17 mouse cellular contexts compared by ENCODE assay signal in the genomic region with DNA sequence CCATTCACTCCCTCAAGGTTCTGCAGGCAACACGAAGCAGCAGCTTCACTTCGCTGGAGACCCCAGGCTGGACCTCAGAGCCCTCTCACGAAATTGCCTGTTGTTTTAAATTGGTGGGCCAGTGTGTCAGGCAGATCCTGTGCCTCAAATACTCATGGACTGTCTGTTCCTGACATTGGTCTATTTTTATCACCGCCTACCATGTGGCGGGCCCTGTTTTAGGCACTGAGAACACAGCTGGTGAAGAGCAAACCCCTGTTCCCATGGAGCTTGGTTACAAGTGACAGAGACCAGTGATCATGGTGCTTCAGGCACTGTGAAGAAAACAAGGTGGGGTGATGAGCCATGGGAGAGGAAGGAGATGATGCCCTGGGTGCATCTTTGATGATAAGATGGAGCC.
DNase-seq lines count a peak whose midpoint lies in the region; ATAC-seq and TF ChIP-seq lines count a peak whose summit lies in the region.
"Had no signal": no experiment of that assay in that cellular context is flagged by ENCODE, and none has a peak within 500 bp of the region (broad histone marks: within the 10 kb centered on the region; RNA-seq: fewer than 3 reads in every experiment).

No protein-coding gene starts in this region.

- peak overlapping the region; percentile 68 for H3K27ac ChIP-seq in heart, postnatal 0 days (ENCODE audit: low read depth)
- no peak overlapping the region for H3K27ac ChIP-seq in intestine, embryonic 16.5 days (ENCODE audit: low read length)
- H3K27ac ChIP-seq: embryonic facial prominence, embryonic 12.5 days; hindbrain, embryonic 10.5 days; midbrain, embryonic 15.5 days had no signal

- H3K36me3 ChIP-seq in heart, postnatal 0 days (replicated peaks; ENCODE audit: control insufficient read depth, insufficient read depth, low read length), result peaks cover 7% of the 10 kb centered on the region; the same call in 1 of the 2 replicates
- H3K36me3 ChIP-seq in intestine, embryonic 16.5 days (ENCODE audit: control insufficient read depth, insufficient read depth, low read length), result no peaks in the 10 kb centered on the region
- H3K36me3 ChIP-seq: embryonic facial prominence, embryonic 12.5 days had no signal

- H3K4me1 ChIP-seq in heart, postnatal 0 days (ENCODE audit: control insufficient read depth, insufficient read depth), result no peaks in the 10 kb centered on the region; the same call in 1 of the 2 replicates
- no peaks in the 10 kb centered on the region for H3K4me1 ChIP-seq in intestine, embryonic 16.5 days (ENCODE audit: control insufficient read depth, insufficient read depth, low read length)
- H3K4me1 ChIP-seq: embryonic facial prominence, embryonic 12.5 days; hindbrain, embryonic 10.5 days; midbrain, embryonic 15.5 days had no signal

- no peak overlapping the region for H3K9ac ChIP-seq in heart, postnatal 0 days (replicated peaks; ENCODE audit: low read depth, low read length)
- H3K9ac ChIP-seq in intestine, embryonic 16.5 days (ENCODE audit: low read depth, low read length), result no peak overlapping the region
- H3K9ac ChIP-seq: embryonic facial prominence, embryonic 12.5 days; lung, embryonic 14.5 days; midbrain, embryonic 15.5 days had no signal

- no peak for TF ChIP-seq CTCF in heart, postnatal 0 days (IDR thresholded peaks at IDR 0.05; ENCODE audit: low read depth)

- DNase-seq in heart, adult 8-10 months (ENCODE audit: low spot score), result peak; percentile 14
- DNase-seq in heart, postnatal 4 days, result no peak
- DNase-seq in right cerebral cortex, adult 2 months (ENCODE audit: low spot score in 2 of 2), result peak; percentile 39 to 53
- DNase-seq in right cerebral cortex, postnatal 4 days, result no peak
- DNase-seq in heart, postnatal 0 days (ENCODE audit: low spot score), result no peak
- DNase-seq in urinary bladder, adult 18-20 months (ENCODE audit: low spot score in 2 of 2), result no peak
- DNase-seq in urinary bladder, postnatal 25 days (ENCODE audit: low spot score), result no peak
- DNase-seq: adrenal gland, adult 8-10 months; cerebellum, postnatal 10 days; kidney, postnatal 25 days; lung, embryonic 14.5 days; thymus, postnatal 4 days had no signal

- ATAC-seq in heart, postnatal 0 days (ENCODE audit: insufficient read depth, low read depth), result peak; percentile 73
- ATAC-seq in intestine, embryonic 16.5 days, result no peak
- ATAC-seq: inflammation-experienced regulatory T-cells, adult 6 months; midbrain, embryonic 15.5 days had no signal

- TF ChIP-seq EP300 in heart, postnatal 0 days (IDR thresholded peaks at IDR 0.05; ENCODE audit: low read depth), result no peak

- H3K4me2 ChIP-seq in heart, postnatal 0 days (ENCODE audit: low read depth, low read length), result no peak overlapping the region
- H3K4me2 ChIP-seq in intestine, embryonic 16.5 days (ENCODE audit: low read depth, low read length), result no peak overlapping the region
- H3K4me2 ChIP-seq: embryonic facial prominence, embryonic 12.5 days; lung, embryonic 14.5 days; midbrain, embryonic 15.5 days had no signal

- 61% methylated on average over 5 of the region's 5 CpGs for WGBS in heart, postnatal 0 days
- WGBS in intestine, embryonic 16.5 days, result 89% methylated on average over 5 of the region's 5 CpGs

- no peaks in the 10 kb centered on the region; the same call in 1 of the 2 replicates for H3K9me3 ChIP-seq in heart, postnatal 0 days (replicated peaks; ENCODE audit: control insufficient read depth, low read length)
- H3K9me3 ChIP-seq in intestine, embryonic 16.5 days (ENCODE audit: control insufficient read depth, low read length), result no peaks in the 10 kb centered on the region
- H3K9me3 ChIP-seq: embryonic facial prominence, embryonic 12.5 days; hindbrain, embryonic 10.5 days; midbrain, embryonic 15.5 days had no signal

- no peaks in the 10 kb centered on the region for H3K27me3 ChIP-seq in heart, postnatal 0 days (ENCODE audit: control insufficient read depth, insufficient read depth, low read length)
- H3K27me3 ChIP-seq in intestine, embryonic 16.5 days (replicated peaks; ENCODE audit: control insufficient read depth, insufficient read depth, low read length), result no peaks in the 10 kb centered on the region
- H3K27me3 ChIP-seq: embryonic facial prominence, embryonic 12.5 days; midbrain, embryonic 15.5 days had no signal

- no peak overlapping the region for H3K4me3 ChIP-seq in heart, postnatal 0 days (ENCODE audit: low read depth, low read length)
- no peak overlapping the region for H3K4me3 ChIP-seq in intestine, embryonic 16.5 days (ENCODE audit: low read length)
- H3K4me3 ChIP-seq: embryonic facial prominence, embryonic 12.5 days; hindbrain, embryonic 10.5 days; midbrain, embryonic 15.5 days had no signal

Comparison
In these comparisons a context has a peak if more than half of its experiments do, and no peak if none do; other contexts are left out.
1. DNase-seq: peak in heart, adult 8-10 months (single experiment) and right cerebral cortex, adult 2 months (2 of 2); none in heart, postnatal 4 days (single experiment), right cerebral cortex, postnatal 4 days (single experiment), heart, postnatal 0 days (single experiment), urinary bladder, adult 18-20 months (0 of 2) and urinary bladder, postnatal 25 days (single experiment).